In genomic region chr4:41676248-41677005, GRCm38 (mm10) we compare ENCODE assay signal across 9 mouse cellular contexts. TPM values are rescaled to one million over a fixed set of nuclear protein-coding genes. Genes with fewer than 3 reads are reported as not detected.
DNase-seq lines count a peak whose midpoint lies in the region; ATAC-seq and TF ChIP-seq lines count a peak whose summit lies in the region.
"Had no signal": no experiment of that assay in that cellular context is flagged by ENCODE, and none has a peak within 500 bp of the region (broad histone marks: within the 10 kb centered on the region; RNA-seq: fewer than 3 reads in every experiment).

No protein-coding gene starts in this region.

- peak; percentile 74 for DNase-seq in heart, embryonic 10.5 days (ENCODE audit: low spot score)
- no peak for DNase-seq in heart, postnatal 4 days
- peak; percentile 56 to 67 for DNase-seq in right cerebral cortex, postnatal 10 days (ENCODE audit: low spot score in 2 of 2)
- DNase-seq in right cerebral cortex, adult 2 months (ENCODE audit: low spot score in 2 of 2) = no peak
- DNase-seq in hindbrain, embryonic 11.5 days (ENCODE audit: low spot score) = no peak
- DNase-seq in testis, postnatal 14 days (ENCODE audit: low spot score) = no peak
- DNase-seq in right cerebral cortex, postnatal 14 days = no peak
- no peak for DNase-seq in left cerebral cortex, adult 2 months (ENCODE audit: extremely low spot score in 1 of 2, low spot score in 2 of 2)

- peak overlapping the region; percentile 13; the same call in 1 of the 2 replicates for H3K27ac ChIP-seq in heart, embryonic 10.5 days
- 0 out of 2 replicates have a peak overlapping the region, but pooled peaks have one; percentile 27 for H3K27ac ChIP-seq in hindbrain, embryonic 11.5 days (ENCODE audit: low read depth, low read length)
- no peak overlapping the region; the same call in 1 of the 2 replicates for H3K27ac ChIP-seq in left cerebral cortex, adult 2 months
- H3K27ac ChIP-seq: liver, embryonic 12.5 days had no signal

- H3K9me3 ChIP-seq in heart, embryonic 10.5 days = no peaks in the 10 kb centered on the region
- no peaks in the 10 kb centered on the region for H3K9me3 ChIP-seq in hindbrain, embryonic 11.5 days (ENCODE audit: control insufficient read depth, low read length)
- H3K9me3 ChIP-seq: liver, embryonic 12.5 days had no signal

- TF ChIP-seq CTCF in left cerebral cortex, adult 2 months (IDR thresholded peaks at IDR 0.05) = no peak

- H3K4me2 ChIP-seq in hindbrain, embryonic 11.5 days (replicated peaks; ENCODE audit: low read depth, low read length) = no peak overlapping the region
- H3K4me2 ChIP-seq: liver, embryonic 12.5 days had no signal

- no peak for ATAC-seq in hindbrain, embryonic 11.5 days (ENCODE audit: low FRiP score)
- ATAC-seq: liver, embryonic 12.5 days had no signal

- H3K27me3 ChIP-seq in heart, embryonic 10.5 days (ENCODE audit: insufficient read depth, poor library complexity, severe bottlenecking) = peaks cover 76% of the 10 kb centered on the region
- no peaks in the 10 kb centered on the region for H3K27me3 ChIP-seq in hindbrain, embryonic 11.5 days (ENCODE audit: control insufficient read depth, insufficient read depth, low read length)

- H3K4me1 ChIP-seq in heart, embryonic 10.5 days = peaks cover 65% of the 10 kb centered on the region
- H3K4me1 ChIP-seq in hindbrain, embryonic 11.5 days (replicated peaks; ENCODE audit: control insufficient read depth, insufficient read depth, low read length) = peaks cover 40% of the 10 kb centered on the region

- intact Hi-C loops in left cerebral cortex, adult 2 months (cut with DNase I) = no loop called here

- H3K36me3 ChIP-seq in heart, embryonic 10.5 days = no peaks in the 10 kb centered on the region
- H3K36me3 ChIP-seq in hindbrain, embryonic 11.5 days (ENCODE audit: control insufficient read depth, insufficient read depth, low read length) = peaks cover 4% of the 10 kb centered on the region
- H3K36me3 ChIP-seq: liver, embryonic 12.5 days had no signal

- WGBS in heart, embryonic 10.5 days = 38% methylated on average over 17 of the region's 17 CpGs
- 78% methylated on average over 16 of the region's 17 CpGs for WGBS in hindbrain, embryonic 11.5 days

- peak overlapping the region; percentile 28; the same call in 1 of the 2 replicates for H3K4me3 ChIP-seq in heart, embryonic 10.5 days
- no peak overlapping the region for H3K4me3 ChIP-seq in hindbrain, embryonic 11.5 days (ENCODE audit: low read depth, low read length)
- H3K4me3 ChIP-seq in left cerebral cortex, adult 2 months = no peak overlapping the region
- H3K4me3 ChIP-seq: liver, embryonic 12.5 days had no signal

- H3K9ac ChIP-seq in hindbrain, embryonic 11.5 days (ENCODE audit: low read depth, low read length) = no peak overlapping the region
- H3K9ac ChIP-seq: liver, embryonic 12.5 days had no signal

RNA-seq across cellular contexts. Expression of gene Cntfr, which starts 20.5 kb away (rescaled TPM):
- 2.6 and 8.9 TPM in 2 replicates for polyA plus RNA-seq in heart, embryonic 10.5 days (2016; fragmentation: Nextera tagmentation; extraction: Ambion mirVana)
- total RNA-seq in heart, postnatal 4 days (2021) = 1 to 10 TPM; 3.9 to 4.0 TPM
- 27.8 and 29.5 TPM in 2 replicates for polyA plus RNA-seq in hindbrain, embryonic 11.5 days (2014; fragmentation: Nextera tagmentation; extraction: Ambion mirVana)
- 100 to 1,000 TPM; 120 to 127 TPM for total RNA-seq in left cerebral cortex, adult 2 months (2021)

RNA-seq across cellular contexts. Expression of gene Il11ra1, which starts 23.4 kb away (rescaled TPM):
- polyA plus RNA-seq in heart, embryonic 10.5 days (2016; fragmentation: Nextera tagmentation; extraction: Ambion mirVana) = 144 and 147 TPM in 2 replicates
- total RNA-seq in heart, postnatal 4 days (2021) = 10 to 100 TPM; 50.0 to 53.5 TPM
- polyA plus RNA-seq in hindbrain, embryonic 11.5 days (2014; fragmentation: Nextera tagmentation; extraction: Ambion mirVana) = 83.7 TPM in 2 replicates
- total RNA-seq in left cerebral cortex, adult 2 months (2021) = 10 to 100 TPM; 43.1 to 47.7 TPM

RNA-seq across cellular contexts. Expression of gene Enho, which starts 36.3 kb away (rescaled TPM):
- 5.3 and 8.9 TPM in 2 replicates for polyA plus RNA-seq in heart, embryonic 10.5 days (2016; fragmentation: Nextera tagmentation; extraction: Ambion mirVana)
- total RNA-seq in heart, postnatal 4 days (2021) = 1 to 10 TPM; 5.5 to 5.8 TPM
- 42.4 and 42.7 TPM in 2 replicates for polyA plus RNA-seq in hindbrain, embryonic 11.5 days (2014; fragmentation: Nextera tagmentation; extraction: Ambion mirVana)
- total RNA-seq in left cerebral cortex, adult 2 months (2021) = 10 to 100 TPM; 58.0 to 63.3 TPM

RNA-seq across cellular contexts. Expression of gene Rpp25l, which starts 36.9 kb away (rescaled TPM):
- 54.5 and 71.3 TPM in 2 replicates for polyA plus RNA-seq in heart, embryonic 10.5 days (2016; fragmentation: Nextera tagmentation; extraction: Ambion mirVana)
- 10 to 100 TPM; 27.8 to 28.6 TPM for total RNA-seq in heart, postnatal 4 days (2021)
- 80.0 and 84.1 TPM in 2 replicates for polyA plus RNA-seq in hindbrain, embryonic 11.5 days (2014; fragmentation: Nextera tagmentation; extraction: Ambion mirVana)
- total RNA-seq in left cerebral cortex, adult 2 months (2021) = 10 to 100 TPM; 27.7 to 30.7 TPM

RNA-seq across cellular contexts. Expression of gene Dctn3, which starts 46.5 kb away (rescaled TPM):
- polyA plus RNA-seq in heart, embryonic 10.5 days (2016; fragmentation: Nextera tagmentation; extraction: Ambion mirVana) = 143 and 146 TPM in 2 replicates
- 10 to 100 TPM; 77.5 to 86.9 TPM for total RNA-seq in heart, postnatal 4 days (2021)
- polyA plus RNA-seq in hindbrain, embryonic 11.5 days (2014; fragmentation: Nextera tagmentation; extraction: Ambion mirVana) = 187 and 192 TPM in 2 replicates
- total RNA-seq in left cerebral cortex, adult 2 months (2021) = 100 to 1,000 TPM; 165 TPM

Comparison
In these comparisons a context has a peak if more than half of its experiments do, and no peak if none do; other contexts are left out.
1. DNase-seq: peak in heart, embryonic 10.5 days (single experiment) and right cerebral cortex, postnatal 10 days (2 of 2); none in heart, postnatal 4 days (single experiment), right cerebral cortex, adult 2 months (0 of 2), hindbrain, embryonic 11.5 days (single experiment), testis, postnatal 14 days (single experiment), right cerebral cortex, postnatal 14 days (single experiment) and left cerebral cortex, adult 2 months (0 of 2).
2. RNA of gene Cntfr, which starts 20.5 kb away (total RNA-seq): 120 to 127 TPM in left cerebral cortex, adult 2 months; 3.9 to 4.0 TPM in heart, postnatal 4 days; every median in the first group is over 10 times any median in the second.
3. RNA of gene Enho, which starts 36.3 kb away (total RNA-seq): 58.0 to 63.3 TPM in left cerebral cortex, adult 2 months; 5.5 to 5.8 TPM in heart, postnatal 4 days; every median in the first group is over 4 times any median in the second.